Mouse (Mus musculus): ENCODE results near the gene Prkca.

Prkca gene

GRCm38 (mm10) chr11:108025726-108026425, 317.9 kb downstream of the Prkca start:
- CTCF ChIA-PET, result no interaction called here

GRCm38 (mm10) chr11:108023188-108023587, 320.5 kb downstream of the Prkca start:
- CTCF ChIA-PET, result interaction anchor here (0.6 kb wide), 1 partner anchor 33 kb away, joined by 27 read pairs; no protein-coding TSS in a partner anchor

GRCm38 (mm10) chr11:108020889-108021288, 322.8 kb downstream of the Prkca start:
- CTCF ChIA-PET, result no interaction called here

GRCm38 (mm10) chr11:108015284-108015683, 328.4 kb downstream of the Prkca start:
- CTCF ChIA-PET, result interaction anchor here (0.6 kb wide), 1 partner anchor 14 kb away, joined by 3 read pairs; no protein-coding TSS in a partner anchor

GRCm38 (mm10) chr11:108013390-108013789, 330.3 kb downstream of the Prkca start:
- CTCF ChIA-PET, result no interaction called here

- CTCF ChIA-PET, result interaction anchor here (1.4 to 1.8 kb wide), 2 partner anchors 367 to 410 kb away, joined by 3 to 18 read pairs; no protein-coding TSS in a partner anchor
Measured at GRCm38 (mm10) chr11:108010465-108010864, 333.3 kb downstream of the Prkca start.

GRCm38 (mm10) chr11:107998891-107999290, 344.8 kb downstream of the Prkca start:
- CTCF ChIA-PET, result no interaction called here

- CTCF ChIA-PET, result no interaction called here
Measured at GRCm38 (mm10) chr11:107996896-107997670, 346.6 kb downstream of the Prkca start.

GRCm38 (mm10) chr11:107994487-107994886, 349.2 kb downstream of the Prkca start:
- CTCF ChIA-PET, result interaction anchor here (1.7 kb wide), 1 partner anchor 12 kb away, joined by 4 read pairs; no protein-coding TSS in a partner anchor

GRCm38 (mm10) chr11:107993792-107994191, 349.9 kb downstream of the Prkca start:
- CTCF ChIA-PET, result interaction anchor here (0.8 to 1.7 kb wide), 2 partner anchors 12 to 70 kb away, joined by 4 to 7 read pairs; no protein-coding TSS in a partner anchor

GRCm38 (mm10) chr11:107992500-107992899, 351.2 kb downstream of the Prkca start:
- CTCF ChIA-PET, result no interaction called here

GRCm38 (mm10) chr11:107991990-107992389, 351.7 kb downstream of the Prkca start:
- CTCF ChIA-PET, result no interaction called here

- CTCF ChIA-PET, result interaction anchor here (0.6 kb wide), 1 partner anchor 33 kb away, joined by 27 read pairs; no protein-coding TSS in a partner anchor
Measured at GRCm38 (mm10) chr11:107989241-107989640, 354.5 kb downstream of the Prkca start.

GRCm38 (mm10) chr11:107985941-107986340, 357.8 kb downstream of the Prkca start:
- CTCF ChIA-PET, result no interaction called here

- CTCF ChIA-PET, result interaction anchor here (0.6 kb wide), 1 partner anchor 66 kb away, joined by 4 read pairs; no protein-coding TSS in a partner anchor
Measured at GRCm38 (mm10) chr11:107983883-107984282, 359.8 kb downstream of the Prkca start.

GRCm38 (mm10) chr11:107983224-107983623, 360.5 kb downstream of the Prkca start:
- CTCF ChIA-PET, result no interaction called here

- CTCF ChIA-PET, result no interaction called here
Measured at GRCm38 (mm10) chr11:107982225-107982896, 361.4 kb downstream of the Prkca start.

- CTCF ChIA-PET, result no interaction called here
Measured at GRCm38 (mm10) chr11:107979497-107980174, 364.1 kb downstream of the Prkca start.

GRCm38 (mm10) chr11:107969943-107970342, 373.8 kb downstream of the Prkca start:
- CTCF ChIA-PET, result no interaction called here

- CTCF ChIA-PET, result no interaction called here
Measured at GRCm38 (mm10) chr11:107968147-107968546, 375.6 kb downstream of the Prkca start.

GRCm38 (mm10) chr11:107966229-107966628, 377.5 kb downstream of the Prkca start:
- CTCF ChIA-PET, result interaction anchor here (0.6 kb wide), 1 partner anchor 198 kb away, joined by 14 read pairs; no protein-coding TSS in a partner anchor

Data from spleen, embryonic (tissue).